Mouse (Mus musculus): ENCODE measurements around the gene Cry1.

The Cry1 gene

DNA sequence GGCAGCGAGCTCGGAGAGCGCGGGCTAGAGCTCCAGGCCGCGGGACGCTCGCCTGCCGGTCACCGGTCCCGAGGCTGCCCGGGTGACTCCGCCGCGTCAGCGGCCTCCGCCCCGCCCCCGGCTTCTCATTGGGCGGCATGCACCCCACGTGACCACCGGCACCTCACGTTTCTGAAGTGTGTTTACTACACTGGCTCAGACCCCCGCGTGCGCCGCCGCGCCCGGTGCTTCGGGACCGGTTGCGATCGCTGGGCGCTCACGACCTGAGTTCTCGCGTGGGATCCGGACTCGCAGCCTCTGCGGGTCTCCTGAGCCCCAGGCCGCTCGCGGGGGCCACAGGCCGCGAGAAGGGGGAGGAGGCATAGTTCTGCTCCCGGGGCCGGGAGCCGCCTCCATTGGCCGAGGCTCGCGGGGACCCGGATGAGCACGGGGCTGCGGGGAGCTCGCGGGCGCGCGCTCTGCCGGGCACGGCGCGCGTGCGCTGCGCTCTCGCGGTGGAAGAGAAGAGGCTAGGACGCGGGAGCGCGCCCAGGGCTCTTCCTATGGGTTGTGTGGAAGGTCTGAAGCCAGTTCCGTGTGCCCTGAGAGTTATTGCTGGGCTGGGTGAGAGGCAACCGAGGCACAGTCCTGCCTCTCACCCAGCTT, at the start of gene Cry1:
TSS of gene Cry1 (minus strand) at position 101 of the 645 bp plus-strand sequence.
- DNase-seq (ENCODE audit: extremely low read depth, insufficient read length, low spot score): peak; percentile 97

GRCm38 (mm10) chr10:85221771-85222050, 36.8 kb upstream of the Cry1 start:
- no peak for DNase-seq (ENCODE audit: extremely low read depth, insufficient read length, low spot score)

DNA sequence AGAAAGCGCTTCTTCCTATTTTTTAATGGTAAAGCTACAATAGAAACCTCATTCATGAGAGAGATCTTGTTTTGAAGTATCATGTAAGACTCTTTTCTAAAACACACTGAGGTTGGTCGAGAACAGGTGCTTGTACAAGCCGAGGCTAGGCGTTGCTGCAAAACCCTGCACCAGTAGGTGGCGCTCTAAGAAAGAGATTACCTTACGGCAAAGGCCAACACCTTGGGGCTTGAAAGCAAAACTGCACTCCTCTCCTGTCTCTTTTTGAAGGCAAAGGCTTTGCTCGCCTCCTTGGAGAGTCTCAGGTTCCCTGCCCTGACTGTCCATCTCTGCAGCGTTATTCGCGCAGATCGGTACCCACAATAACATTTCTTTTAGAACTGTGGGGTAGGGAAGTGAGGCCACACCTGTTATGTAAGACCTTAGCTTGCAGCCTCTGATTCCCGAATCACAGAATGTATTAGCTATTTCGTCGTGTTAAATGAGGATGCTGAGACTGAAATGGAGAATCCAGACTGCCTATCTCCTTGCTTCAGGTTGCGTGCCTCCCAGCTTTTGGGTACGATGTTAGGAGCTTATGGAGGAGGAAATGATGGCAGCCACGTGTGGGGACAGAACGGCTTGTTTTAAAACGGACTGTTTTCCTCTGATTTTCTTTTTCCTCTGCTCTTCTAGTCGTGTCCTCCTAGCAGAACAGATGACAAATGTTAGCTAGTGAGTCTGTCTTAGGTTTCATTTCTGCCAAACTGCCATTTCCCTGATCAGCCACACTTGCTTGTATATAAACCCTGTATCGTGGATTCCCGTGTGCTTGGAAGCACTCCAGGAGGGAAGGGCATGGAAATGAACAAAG, 36.3 kb upstream of the Cry1 start:
- peak; percentile 42 for DNase-seq (ENCODE audit: extremely low read depth, insufficient read length, low spot score)

DNA sequence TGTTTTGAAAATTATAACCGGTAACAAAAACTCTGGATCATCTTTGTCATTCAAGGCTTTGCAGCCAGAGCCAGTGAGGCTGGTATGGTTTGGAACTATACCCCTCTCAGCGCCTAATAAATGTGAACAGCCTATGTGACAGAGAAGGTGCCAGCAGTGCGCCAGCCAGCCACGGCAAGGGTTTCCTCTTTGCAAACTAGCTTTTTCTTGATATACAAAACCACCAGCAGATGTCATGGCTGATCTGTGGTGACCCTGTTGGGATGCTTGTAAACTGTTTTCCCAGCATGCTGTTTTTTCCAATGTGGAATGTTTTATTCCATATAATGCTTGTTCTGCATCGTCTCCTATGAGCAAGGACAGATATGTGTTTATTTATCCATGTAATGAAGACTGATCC, 30.0 kb upstream of the Cry1 start:
- no peak for DNase-seq (ENCODE audit: extremely low read depth, insufficient read length, low spot score)

GRCm38 (mm10) chr10:85211673-85212072, 26.8 kb upstream of the Cry1 start:
- peak; percentile 53 for DNase-seq (ENCODE audit: extremely low read depth, insufficient read length, low spot score)

DNA sequence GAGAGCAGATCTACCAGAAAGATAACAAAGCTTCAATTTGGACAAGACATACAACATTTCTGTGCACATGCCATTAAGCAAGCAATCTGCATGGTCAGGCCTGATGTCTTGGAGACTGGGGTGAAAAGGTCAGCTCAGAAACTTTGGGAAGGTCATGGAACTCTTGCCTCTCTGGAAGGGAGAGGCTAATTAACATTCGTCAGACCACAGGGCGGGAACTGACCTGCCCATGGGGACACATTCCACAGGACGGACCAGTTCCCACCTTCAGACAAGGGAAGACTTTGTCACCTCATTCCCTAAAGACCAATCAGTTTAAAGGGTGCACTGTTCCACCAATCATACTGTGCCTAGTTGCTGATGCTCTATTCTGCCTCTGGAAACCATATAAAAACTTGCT, 25.3 kb upstream of the Cry1 start:
- DNase-seq (ENCODE audit: extremely low read depth, insufficient read length, low spot score): no peak

- DNase-seq (ENCODE audit: extremely low read depth, insufficient read length, low spot score): no peak
Measured at GRCm38 (mm10) chr10:85209119-85209605, 24.3 kb upstream of the Cry1 start.

DNA sequence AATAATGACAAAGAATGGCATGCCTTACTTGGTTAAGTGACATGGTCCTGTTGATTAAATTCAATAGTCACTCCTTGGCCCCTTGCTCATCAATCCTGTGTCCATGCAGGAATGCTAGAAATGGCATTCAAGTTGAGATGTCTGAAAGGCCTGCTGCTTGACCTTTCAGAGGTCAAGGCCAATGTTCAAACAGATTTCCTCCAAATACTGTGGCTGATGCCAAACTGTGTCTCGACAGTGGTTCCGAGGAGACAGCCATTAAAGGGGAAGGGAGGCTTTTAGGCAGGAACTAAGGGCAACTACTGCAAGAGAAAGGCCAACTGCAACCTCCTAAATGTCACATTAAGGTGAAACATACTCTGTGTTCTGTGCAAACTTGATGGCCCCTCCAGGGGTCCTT, 20.5 kb upstream of the Cry1 start:
- DNase-seq (ENCODE audit: extremely low read depth, insufficient read length, low spot score): no peak

DNA sequence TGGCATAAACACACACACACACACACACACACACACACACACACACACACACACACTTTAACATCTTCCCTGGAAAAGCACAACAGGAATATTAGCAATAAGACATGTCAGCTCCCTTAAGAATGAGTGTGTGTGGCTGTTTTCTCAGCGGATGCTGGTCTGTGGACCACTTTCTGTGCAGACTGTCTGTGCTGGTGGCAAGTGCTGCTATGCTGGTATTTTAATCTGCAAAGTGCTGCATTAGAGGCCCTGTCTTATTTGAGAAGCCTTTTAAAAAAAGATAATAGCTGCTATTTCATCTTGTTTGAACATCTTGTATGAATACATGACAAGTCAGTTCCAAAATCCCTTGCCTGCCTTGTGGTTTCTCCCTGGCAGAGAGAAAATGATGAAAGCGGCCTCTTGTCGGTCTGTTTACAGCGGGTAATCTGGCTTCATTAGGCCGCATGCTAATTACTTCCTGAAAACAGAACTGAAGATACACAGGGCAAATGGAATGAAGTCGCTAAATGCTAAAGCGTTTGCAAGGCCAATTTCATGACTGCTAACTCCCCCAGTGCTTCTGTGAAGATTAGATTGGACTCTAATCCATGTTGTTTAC, 19.5 kb upstream of the Cry1 start:
- DNase-seq (ENCODE audit: extremely low read depth, insufficient read length, low spot score): no peak

DNA sequence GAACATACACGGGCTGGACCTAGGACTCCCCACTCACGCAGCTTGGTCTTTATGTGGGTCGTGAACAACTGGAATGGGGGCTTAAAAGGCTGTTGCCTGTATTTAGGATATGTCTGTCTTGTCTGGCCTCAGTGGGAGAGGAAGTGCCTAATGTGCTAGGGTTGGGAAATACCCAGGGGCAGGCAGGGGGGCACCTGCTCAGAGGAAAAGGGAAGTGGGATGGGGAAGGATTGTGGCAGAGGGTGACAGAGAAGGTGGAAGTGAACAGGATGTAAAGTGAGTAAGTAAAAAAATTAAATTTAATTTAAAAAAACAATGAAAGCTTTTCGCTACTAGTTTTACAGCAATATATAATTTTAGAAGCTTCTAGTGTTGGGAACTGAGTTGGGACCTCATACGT, 9.7 kb upstream of the Cry1 start:
- no peak for DNase-seq (ENCODE audit: extremely low read depth, insufficient read length, low spot score)

DNA sequence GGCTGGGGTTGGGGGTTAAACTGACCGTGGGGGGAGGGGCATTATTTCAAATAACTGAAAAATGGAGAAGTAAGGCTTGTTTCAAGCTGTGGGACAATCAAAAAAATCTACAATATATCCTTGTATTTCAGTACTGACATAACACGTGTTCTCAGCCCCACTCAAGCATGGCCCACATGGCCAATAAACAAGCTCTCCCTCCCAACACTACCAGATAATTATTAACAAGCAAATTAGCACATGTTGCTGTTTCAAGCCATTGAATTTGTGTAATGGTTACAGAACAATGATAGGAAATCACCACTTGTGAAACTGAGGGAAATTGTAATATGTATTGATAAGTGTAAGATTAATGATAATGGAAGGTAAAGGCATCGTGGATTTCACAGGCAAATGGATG, 8.5 kb upstream of the Cry1 start:
- DNase-seq (ENCODE audit: extremely low read depth, insufficient read length, low spot score): no peak

GRCm38 (mm10) chr10:85190652-85191051, 5.8 kb upstream of the Cry1 start:
- DNase-seq (ENCODE audit: extremely low read depth, insufficient read length, low spot score): no peak

DNA sequence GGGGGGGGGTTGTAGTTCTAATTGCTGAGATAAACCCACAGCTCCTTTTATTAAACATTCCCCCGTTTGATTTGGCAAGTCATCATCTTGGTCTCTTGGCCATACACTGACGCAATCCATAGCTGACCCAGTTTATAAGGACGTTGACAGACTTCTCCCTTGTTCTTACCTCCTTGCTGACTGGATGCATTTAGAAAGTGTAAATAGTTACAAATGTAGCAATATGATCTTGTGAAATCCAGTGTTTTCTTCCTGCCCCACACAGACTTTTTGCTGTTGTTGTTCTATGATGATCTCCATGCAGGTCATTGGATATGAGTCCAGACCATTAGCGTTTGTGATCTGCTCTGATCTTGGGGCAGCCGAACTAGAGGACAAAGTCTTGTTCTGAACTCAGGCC, 5.1 kb upstream of the Cry1 start:
- DNase-seq (ENCODE audit: extremely low read depth, insufficient read length, low spot score): no peak

DNA sequence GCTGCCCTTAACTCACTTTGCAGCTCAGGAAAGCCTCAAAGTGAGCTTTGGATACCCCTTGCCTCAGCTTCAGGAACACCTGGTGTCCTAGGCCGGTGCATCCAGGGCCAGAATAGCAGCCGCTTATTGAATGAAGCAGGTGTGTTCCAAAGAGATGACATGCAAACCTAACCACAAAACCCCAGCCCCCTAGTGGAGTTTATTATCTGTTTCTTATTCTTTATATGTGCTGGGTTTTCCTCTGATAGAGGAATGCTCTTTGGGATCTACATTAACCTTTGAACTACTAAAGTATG, 1.6 kb upstream of the Cry1 start:
- no peak for DNase-seq (ENCODE audit: extremely low read depth, insufficient read length, low spot score)

DNA sequence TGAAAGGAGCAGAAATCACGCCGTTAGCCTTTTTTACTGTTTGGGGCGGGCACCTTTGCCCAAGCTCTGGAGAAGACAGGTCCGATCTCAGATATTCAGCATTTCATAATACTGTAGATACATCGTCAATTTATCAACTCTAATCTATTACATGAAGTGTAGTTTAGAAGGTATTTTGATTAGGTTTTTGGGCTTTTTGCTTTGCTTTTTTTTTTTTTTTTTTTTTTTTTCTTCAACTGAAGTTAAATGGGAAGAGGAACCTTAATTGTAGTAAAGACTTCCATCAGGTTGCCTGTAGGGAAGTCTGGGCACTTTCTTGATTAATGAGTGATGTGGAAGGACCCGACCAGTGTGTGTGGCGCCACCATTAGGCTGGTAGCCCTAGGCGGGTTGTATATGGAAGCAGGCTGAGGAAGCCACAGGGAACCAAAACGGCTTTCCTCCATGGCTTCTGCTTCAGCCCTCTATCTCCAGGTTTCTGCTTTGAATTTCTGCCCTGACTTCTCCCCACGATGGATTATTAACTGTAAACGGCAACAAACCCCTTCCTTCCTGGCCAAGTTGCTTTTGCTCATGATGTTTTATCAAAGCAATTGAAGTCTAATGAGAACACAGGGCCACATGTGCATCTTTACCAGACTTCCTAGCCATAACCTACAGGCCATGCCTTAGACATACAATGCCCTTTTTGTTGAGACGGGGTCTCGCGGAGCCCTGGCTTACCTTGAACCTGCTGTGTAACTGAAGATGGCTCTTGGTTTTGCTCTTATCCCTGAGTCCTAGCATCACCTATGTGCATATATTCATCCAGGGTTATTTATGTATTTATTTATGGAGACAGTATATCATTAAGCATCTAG, 1.0 kb upstream of the Cry1 start:
- DNase-seq (ENCODE audit: extremely low read depth, insufficient read length, low spot score): peak; percentile 22

GRCm38 (mm10) chr10:85184201-85184963, 482 bp downstream of the Cry1 start:
- DNase-seq (ENCODE audit: extremely low read depth, insufficient read length, low spot score): no peak

- DNase-seq (ENCODE audit: extremely low read depth, insufficient read length, low spot score): peak; percentile 48
Measured at GRCm38 (mm10) chr10:85183619-85184018, 1.2 kb downstream of the Cry1 start.

- no peak for DNase-seq (ENCODE audit: extremely low read depth, insufficient read length, low spot score)
Measured at GRCm38 (mm10) chr10:85182766-85183165, 2.1 kb downstream of the Cry1 start.

- DNase-seq (ENCODE audit: extremely low read depth, insufficient read length, low spot score): no peak
Measured at GRCm38 (mm10) chr10:85176640-85177039, 8.2 kb downstream of the Cry1 start.

DNA sequence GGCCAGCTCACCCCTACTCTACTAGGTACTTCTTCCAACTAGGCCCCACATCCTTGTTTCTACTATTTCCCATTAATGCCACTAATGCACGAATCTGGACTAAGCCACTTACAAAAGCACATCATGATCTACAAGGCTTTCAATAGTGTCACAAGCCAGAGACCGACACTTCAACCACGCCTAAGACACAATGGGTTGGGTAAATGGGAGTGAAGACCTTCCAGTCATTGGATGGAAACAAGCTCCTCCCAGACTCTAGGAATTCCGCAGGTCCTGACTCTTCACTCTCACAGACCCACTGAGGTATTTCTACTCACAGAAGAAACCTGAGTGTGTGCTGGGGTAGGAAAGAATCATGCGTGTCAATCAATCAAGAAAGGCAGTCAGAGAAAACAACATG, 19.6 kb downstream of the Cry1 start:
- no peak for DNase-seq (ENCODE audit: extremely low read depth, insufficient read length, low spot score)

Measured in 3134 (cell line).